Mouse (Mus musculus) E14TG2a.4 (cell line): Measurements from ENCODE around the gene Spdye4a.

Source experiments
- CTCF ChIP-seq: conservative IDR thresholded peaks from 2 replicates; pipeline ENCODE4 v1.5.1; 2014; ENCODE audit warnings: low read length
- NANOG ChIP-seq: IDR thresholded peaks from 2 replicates; pipeline ENCODE4 v1.6.1; 2014; ENCODE audit warnings: borderline replicate concordance, low read length, mixed read lengths

- TF ChIP-seq CTCF = no peak
- TF ChIP-seq NANOG = no peak
Observed at GRCm38 (mm10) chr5:143226790-143227189, at the start of gene Spdye4a.
